Mouse (Mus musculus): ENCODE data around the gene Micu1. TPM values are rescaled to one million over a fixed set of nuclear protein-coding genes. Genes with fewer than 3 reads are reported as not detected.
A peak's percentile ranks its signal among the peaks of the same experiment; 100 is the strongest.

Gene Micu1
- polyA plus RNA-seq, 1 experiment from 2014 or later, result 83.8 TPM

DNA sequence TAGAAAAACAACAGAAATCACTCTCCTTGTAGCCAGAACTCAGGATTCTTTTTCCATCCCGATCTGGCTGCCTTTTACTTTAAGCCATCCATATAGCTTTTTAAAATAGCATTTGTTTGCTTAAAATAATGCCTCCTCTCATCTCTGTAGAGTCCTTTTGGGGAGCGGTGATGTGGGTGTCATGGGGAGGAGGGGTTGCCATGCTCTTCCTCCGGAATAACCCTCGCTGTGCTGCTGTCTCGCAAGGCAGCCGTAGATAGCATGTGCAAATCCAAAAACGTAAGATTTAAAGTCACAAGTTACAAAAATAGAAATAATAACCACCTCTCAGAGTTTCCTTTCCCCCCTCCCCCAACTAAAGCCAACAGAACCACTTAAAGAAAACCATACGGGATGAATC lies 139.2 kb downstream of the Micu1 start:
- H3K36me3 ChIP-seq, result no peaks in the 10 kb centered on the region; the same call in 1 of the 2 replicates
- no peak overlapping the region for H3K4me2 ChIP-seq
- WGBS, result 87% methylated on average over 8 of the region's 8 CpGs
- H3K4me3 ChIP-seq (replicated peaks), result no peak overlapping the region
- no peak for ATAC-seq (replicated peaks; ENCODE audit: low FRiP score)
- no peak overlapping the region for H3K27ac ChIP-seq
- H3K9ac ChIP-seq, result no peak overlapping the region
- H3K9me3 ChIP-seq (replicated peaks), result no peaks in the 10 kb centered on the region
- peaks cover 29% of the 10 kb centered on the region for H3K4me1 ChIP-seq
- H3K27me3 ChIP-seq, result no peaks in the 10 kb centered on the region

DNA sequence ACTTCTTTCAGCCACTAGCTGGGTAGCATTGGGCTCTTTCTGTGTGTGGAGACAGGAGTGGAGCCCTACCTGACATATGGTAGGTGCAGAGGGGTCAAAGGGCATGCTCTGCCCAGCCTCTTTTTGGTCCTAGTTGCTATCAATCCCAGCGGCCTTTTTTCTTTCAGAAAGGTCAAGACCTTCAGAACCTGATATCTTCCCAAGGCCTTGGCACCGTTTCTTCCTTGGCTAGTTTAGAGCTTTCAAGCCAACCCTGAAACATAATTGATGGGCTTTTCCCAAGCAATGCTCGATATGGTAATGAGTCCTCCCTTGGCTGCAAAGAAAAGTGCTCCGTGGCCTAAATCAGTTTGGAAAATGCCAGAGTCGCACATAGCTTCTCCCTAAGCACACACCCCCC lies 140.8 kb downstream of the Micu1 start:
- Histone ChIP-seq H3K4me2 (no peak overlapping the region), H3K36me3 (no peaks in the 10 kb centered on the region), H3K4me1 (peaks cover 29% of the 10 kb centered on the region), H3K4me3 (replicated peaks) (no peak overlapping the region), H3K9me3 (replicated peaks) (no peaks in the 10 kb centered on the region), H3K27ac (no peak overlapping the region), H3K9ac (no peak overlapping the region), H3K27me3 (no peaks in the 10 kb centered on the region)
- 24% methylated on average over 5 of the region's 5 CpGs for WGBS
- no peak for ATAC-seq (replicated peaks; ENCODE audit: low FRiP score)

DNA sequence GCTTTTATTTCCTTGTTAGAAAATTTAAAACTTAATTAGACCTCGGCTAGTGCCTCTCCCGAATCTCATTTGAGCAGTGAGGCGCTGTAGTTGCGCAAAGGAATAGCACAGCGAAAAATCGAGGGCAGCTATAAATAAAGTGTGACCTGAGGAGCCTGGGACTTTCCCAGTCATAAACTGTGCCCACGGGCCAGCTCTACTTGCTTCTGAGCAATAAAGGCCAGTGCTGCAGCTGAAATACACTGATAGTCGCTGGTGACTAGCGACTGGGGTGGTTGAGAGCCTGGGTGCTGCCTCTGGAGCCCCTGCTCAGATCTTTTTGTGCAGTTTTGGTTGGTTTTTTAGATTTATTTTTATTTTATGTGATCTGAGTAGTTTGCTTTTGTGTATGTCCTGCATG lies 142.4 kb downstream of the Micu1 start:
- Histone ChIP-seq H3K4me2 (no peak overlapping the region), H3K27ac (no peak overlapping the region), H3K9ac (no peak overlapping the region), H3K27me3 (no peaks in the 10 kb centered on the region), H3K9me3 (replicated peaks) (no peaks in the 10 kb centered on the region), H3K36me3 (no peaks in the 10 kb centered on the region), H3K4me3 (replicated peaks) (no peak overlapping the region), H3K4me1 (peaks cover 33% of the 10 kb centered on the region)
- 26% methylated on average over 9 of the region's 9 CpGs for WGBS
- no peak for ATAC-seq (replicated peaks; ENCODE audit: low FRiP score)

DNA sequence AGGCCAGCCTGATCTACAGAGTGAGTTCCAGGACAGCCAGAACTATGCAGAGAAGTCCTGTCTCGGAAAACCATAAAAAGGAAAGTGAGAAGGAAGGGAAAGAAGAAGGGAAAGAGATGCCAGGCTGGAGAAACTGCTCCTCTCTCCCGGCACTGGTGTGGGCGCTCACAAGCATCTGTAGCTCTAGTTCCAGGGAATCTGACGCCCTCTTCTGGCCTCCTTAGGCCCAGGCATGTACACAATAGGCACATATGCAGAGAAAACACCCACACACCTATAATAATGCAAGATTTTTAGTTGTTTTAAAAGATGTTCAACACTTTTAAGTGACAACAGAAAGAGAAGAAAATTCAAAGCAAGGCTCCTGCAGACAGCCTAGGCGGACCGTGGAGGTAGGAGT lies 144.1 kb downstream of the Micu1 start:
- H3K4me3 ChIP-seq (replicated peaks), result no peak overlapping the region
- ATAC-seq (replicated peaks; ENCODE audit: low FRiP score), result no peak
- WGBS, result 76% methylated on average over 6 of the region's 6 CpGs
- H3K9ac ChIP-seq, result no peak overlapping the region
- H3K27me3 ChIP-seq, result no peaks in the 10 kb centered on the region
- H3K4me1 ChIP-seq, result peaks cover 35% of the 10 kb centered on the region
- no peak overlapping the region for H3K4me2 ChIP-seq
- H3K9me3 ChIP-seq (replicated peaks), result no peaks in the 10 kb centered on the region
- H3K36me3 ChIP-seq, result no peaks in the 10 kb centered on the region
- H3K27ac ChIP-seq, result no peak overlapping the region

DNA sequence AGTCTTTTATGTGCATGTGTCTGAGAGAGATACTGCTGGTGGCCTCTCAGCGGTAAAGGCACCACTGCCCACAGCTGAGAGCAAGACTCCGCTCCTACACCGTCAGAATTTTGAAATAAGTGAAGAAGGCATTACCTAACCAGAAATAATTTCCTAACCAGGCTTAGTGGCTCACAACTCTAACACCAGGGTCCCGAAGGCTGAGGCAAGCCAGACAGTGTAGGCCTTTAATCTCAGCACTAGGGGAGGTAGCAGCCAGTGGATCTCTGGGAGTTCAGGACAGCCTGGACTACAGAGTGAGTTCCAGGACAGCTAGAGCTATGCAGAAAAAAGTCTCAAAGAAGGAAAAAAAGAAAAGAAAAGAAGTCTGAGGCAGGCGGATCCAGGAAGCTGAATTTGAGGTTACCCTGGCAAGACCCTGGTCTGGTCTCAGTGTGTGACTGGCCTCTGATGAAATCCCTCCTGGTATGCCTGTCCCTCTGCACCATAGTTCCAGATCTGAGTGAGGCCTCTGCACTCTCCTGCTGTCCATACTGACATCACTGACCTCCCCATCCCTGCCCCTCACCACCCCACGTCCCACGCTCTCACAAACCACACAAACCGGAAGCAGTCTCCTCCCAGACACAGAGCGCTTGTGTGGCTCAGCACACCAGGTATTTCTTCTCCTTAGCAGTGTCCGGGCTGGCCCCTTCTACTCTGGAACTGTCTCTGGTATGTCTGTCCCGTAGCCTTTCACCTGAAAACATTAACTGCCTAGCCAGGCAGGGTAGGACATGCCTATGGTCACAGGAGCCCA lies 146.0 kb downstream of the Micu1 start:
- Histone ChIP-seq H3K4me3 (replicated peaks) (no peak overlapping the region), H3K4me1 (peaks cover 31% of the 10 kb centered on the region), H3K9me3 (replicated peaks) (no peaks in the 10 kb centered on the region), H3K27ac (no peak overlapping the region), H3K36me3 (no peaks in the 10 kb centered on the region), H3K4me2 (no peak overlapping the region), H3K9ac (no peak overlapping the region), H3K27me3 (no peaks in the 10 kb centered on the region)
- WGBS, result 81% methylated on average over 11 of the region's 11 CpGs
- ATAC-seq (replicated peaks; ENCODE audit: low FRiP score), result peak; percentile 25; the same call in 1 of the 2 replicates

DNA sequence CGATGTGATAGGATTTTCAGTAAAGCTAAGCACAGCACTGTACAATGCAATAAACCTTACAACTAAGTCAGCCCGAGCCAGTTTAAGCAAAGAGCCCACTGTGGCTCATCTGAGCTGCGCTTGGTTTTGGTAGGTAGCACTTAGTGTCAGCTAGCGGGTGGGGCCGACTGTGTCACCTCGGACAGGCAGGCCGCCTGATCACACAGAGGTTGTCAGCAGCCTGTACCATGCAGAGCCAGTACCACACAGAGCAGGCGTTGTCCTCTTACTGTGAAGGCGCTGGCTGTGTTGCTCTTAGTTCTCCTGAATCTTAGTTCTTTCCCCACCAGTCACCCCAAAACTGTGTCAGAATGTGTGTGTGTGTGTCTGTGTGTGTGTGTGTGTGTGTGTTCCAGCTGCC lies 146.7 kb downstream of the Micu1 start:
- Histone ChIP-seq H3K27ac (no peak overlapping the region), H3K9me3 (replicated peaks) (no peaks in the 10 kb centered on the region), H3K4me3 (replicated peaks) (no peak overlapping the region), H3K36me3 (no peaks in the 10 kb centered on the region), H3K4me2 (no peak overlapping the region), H3K4me1 (peaks cover 25% of the 10 kb centered on the region), H3K27me3 (no peaks in the 10 kb centered on the region), H3K9ac (no peak overlapping the region)
- WGBS, result 68% methylated on average over 9 of the region's 9 CpGs
- ATAC-seq (replicated peaks; ENCODE audit: low FRiP score), result peak; percentile 70

DNA sequence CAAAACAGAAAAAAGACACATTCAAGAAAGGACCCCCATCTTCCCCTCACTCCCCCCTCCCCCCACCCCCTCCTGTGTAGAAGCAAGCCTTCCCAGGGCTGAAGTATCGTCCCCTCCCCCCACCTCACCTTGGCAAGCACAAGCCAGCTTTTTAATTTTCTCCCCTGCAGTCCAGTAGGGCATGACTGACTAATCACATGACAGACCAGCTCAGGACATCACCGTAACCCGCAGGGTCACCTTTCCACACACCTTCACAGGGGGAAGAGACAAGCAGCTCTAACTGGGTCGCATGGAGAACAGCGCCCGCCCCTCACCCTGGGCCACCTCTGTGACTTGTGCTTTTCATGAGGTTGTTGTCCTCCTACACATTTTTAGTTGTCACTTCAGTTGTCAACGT lies 147.1 kb downstream of the Micu1 start:
- 67% methylated on average over 7 of the region's 7 CpGs for WGBS
- H3K4me1 ChIP-seq, result peaks cover 21% of the 10 kb centered on the region
- no peaks in the 10 kb centered on the region for H3K36me3 ChIP-seq
- H3K9me3 ChIP-seq (replicated peaks), result no peaks in the 10 kb centered on the region
- no peak overlapping the region for H3K9ac ChIP-seq
- peak; percentile 60; the same call in 1 of the 2 replicates for ATAC-seq (replicated peaks; ENCODE audit: low FRiP score)
- no peaks in the 10 kb centered on the region for H3K27me3 ChIP-seq
- no peak overlapping the region for H3K27ac ChIP-seq
- H3K4me2 ChIP-seq, result no peak overlapping the region
- no peak overlapping the region for H3K4me3 ChIP-seq (replicated peaks)

DNA sequence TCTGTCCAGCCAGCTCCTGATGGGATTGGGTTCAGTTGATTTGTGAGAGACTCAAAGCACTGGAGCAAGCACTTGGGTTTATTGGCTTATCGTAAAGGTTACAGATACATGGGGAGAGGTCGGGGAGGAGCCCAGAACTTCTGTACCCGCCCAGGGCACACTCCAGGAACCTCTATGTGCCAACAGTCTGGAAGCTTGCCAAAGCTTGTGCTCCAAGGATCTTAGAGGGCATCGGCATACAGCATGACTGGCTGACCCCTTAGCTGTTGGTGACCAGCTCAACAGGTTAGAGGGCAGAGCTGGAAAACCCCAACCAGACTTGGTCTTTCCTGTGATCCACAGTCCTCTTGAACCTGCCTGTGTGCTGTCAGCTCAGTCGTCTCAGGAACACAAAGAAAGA lies 154.9 kb downstream of the Micu1 start:
- WGBS, result 77% methylated on average over 5 of the region's 5 CpGs

DNA sequence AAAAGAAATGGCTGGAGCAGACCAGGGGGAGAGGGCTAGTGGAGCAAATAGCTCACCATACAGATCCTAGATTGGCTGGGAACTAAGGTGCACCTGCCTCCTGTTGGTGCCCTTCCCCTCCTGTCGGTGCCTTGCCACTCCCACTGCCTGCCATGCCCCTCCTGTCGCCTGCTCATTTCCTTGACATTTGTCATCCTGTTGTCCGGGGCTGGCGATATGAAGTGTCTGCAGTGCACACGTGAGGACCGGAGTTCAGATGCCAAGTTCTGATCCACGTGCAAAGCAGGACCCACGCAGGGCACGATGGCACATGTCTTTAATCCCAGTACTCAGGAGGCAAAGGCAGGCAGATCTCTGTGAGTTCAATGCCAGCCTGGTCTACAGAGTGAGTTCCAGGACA lies 158.4 kb downstream of the Micu1 start:
- Histone ChIP-seq H3K4me1 (peaks cover 31% of the 10 kb centered on the region), H3K4me2 (no peak overlapping the region), H3K27me3 (no peaks in the 10 kb centered on the region), H3K9ac (no peak overlapping the region), H3K9me3 (replicated peaks) (no peaks in the 10 kb centered on the region), H3K4me3 (replicated peaks) (no peak overlapping the region), H3K27ac (no peak overlapping the region), H3K36me3 (peaks cover 4% of the 10 kb centered on the region; the same call in 1 of the 2 replicates)
- 67% methylated on average over 9 of the region's 9 CpGs for WGBS
- no peak for ATAC-seq (replicated peaks; ENCODE audit: low FRiP score)

More for the DNA sequence above, 154.9 kb downstream of the Micu1 start:
- Histone ChIP-seq H3K4me2 (no peak overlapping the region), H3K9me3 (replicated peaks) (no peaks in the 10 kb centered on the region), H3K36me3 (no peaks in the 10 kb centered on the region), H3K27me3 (no peaks in the 10 kb centered on the region), H3K9ac (no peak overlapping the region), H3K4me1 (0 out of 2 replicates have a peak, but pooled peaks cover 6% of the 10 kb centered on the region), H3K27ac (no peak overlapping the region), H3K4me3 (replicated peaks) (no peak overlapping the region)
- no peak for ATAC-seq (replicated peaks; ENCODE audit: low FRiP score)

DNA sequence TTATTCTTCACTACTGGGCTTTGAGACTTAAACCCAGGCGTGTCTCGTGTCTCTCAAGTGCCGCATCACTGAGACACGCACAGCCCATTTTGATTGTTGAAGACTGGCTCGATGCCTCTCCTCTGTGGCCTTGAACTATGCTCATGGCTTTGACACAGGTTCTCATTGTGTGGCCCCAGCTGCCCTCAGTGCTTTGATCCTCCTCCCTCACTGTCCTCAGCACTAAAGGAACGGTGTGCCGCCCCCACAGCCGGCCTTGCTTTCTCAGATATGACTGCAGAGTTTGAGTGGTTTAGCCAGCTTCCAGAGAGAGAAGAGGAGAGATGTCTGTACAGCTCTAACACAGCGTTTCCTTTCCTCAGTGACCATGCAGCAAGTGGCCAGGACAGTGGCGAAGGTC lies 158.9 kb downstream of the Micu1 start:
- WGBS, result 71% methylated on average over 10 of the region's 10 CpGs

DNA sequence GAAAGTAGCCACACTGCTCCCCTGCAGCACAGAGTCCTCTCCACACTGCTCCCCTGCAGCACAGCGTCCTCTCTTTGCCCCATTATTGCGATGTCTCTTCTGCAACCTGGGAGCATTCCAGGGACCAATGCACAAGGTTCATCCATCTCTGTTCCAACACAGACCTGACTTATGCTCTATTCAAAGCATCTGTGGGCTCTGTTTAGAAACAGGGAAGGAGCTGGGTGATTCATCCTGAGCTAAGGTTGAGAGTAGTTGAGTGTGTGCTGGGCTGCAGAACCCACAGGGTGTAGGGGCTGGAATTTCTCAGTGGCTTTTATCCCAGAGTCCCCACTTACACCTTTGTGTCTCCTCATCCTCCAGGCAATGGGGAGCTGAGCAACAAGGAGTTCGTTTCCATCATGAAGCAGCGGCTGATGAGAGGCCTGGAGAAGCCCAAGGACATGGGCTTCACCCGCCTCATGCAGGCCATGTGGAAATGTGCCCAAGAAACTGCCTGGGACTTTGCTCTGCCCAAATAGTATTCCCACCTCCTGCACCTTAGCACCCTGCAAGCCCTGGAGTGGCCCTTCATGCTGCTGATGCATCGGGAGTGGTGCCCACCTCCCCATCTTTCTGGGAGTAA lies 160.7 kb downstream of the Micu1 start:
- Histone ChIP-seq H3K4me2 (no peak overlapping the region), H3K36me3 (peaks cover 4% of the 10 kb centered on the region; the same call in 1 of the 2 replicates), H3K4me1 (peaks cover 31% of the 10 kb centered on the region), H3K27me3 (no peaks in the 10 kb centered on the region), H3K9ac (no peak overlapping the region), H3K27ac (peak overlapping the region; percentile 59; the same call in 1 of the 2 replicates), H3K9me3 (replicated peaks) (no peaks in the 10 kb centered on the region), H3K4me3 (replicated peaks) (no peak overlapping the region)
- 68% methylated on average over 6 of the region's 6 CpGs for WGBS
- ATAC-seq (replicated peaks; ENCODE audit: low FRiP score), result no peak

More for the DNA sequence above, 158.9 kb downstream of the Micu1 start:
- H3K9me3 ChIP-seq (replicated peaks), result no peaks in the 10 kb centered on the region
- no peak overlapping the region for H3K4me2 ChIP-seq
- no peak overlapping the region for H3K9ac ChIP-seq
- no peaks in the 10 kb centered on the region for H3K27me3 ChIP-seq
- H3K27ac ChIP-seq, result no peak overlapping the region
- no peak for ATAC-seq (replicated peaks; ENCODE audit: low FRiP score)
- H3K4me1 ChIP-seq, result peaks cover 31% of the 10 kb centered on the region
- H3K36me3 ChIP-seq, result peaks cover 4% of the 10 kb centered on the region; the same call in 1 of the 2 replicates
- no peak overlapping the region for H3K4me3 ChIP-seq (replicated peaks)

DNA sequence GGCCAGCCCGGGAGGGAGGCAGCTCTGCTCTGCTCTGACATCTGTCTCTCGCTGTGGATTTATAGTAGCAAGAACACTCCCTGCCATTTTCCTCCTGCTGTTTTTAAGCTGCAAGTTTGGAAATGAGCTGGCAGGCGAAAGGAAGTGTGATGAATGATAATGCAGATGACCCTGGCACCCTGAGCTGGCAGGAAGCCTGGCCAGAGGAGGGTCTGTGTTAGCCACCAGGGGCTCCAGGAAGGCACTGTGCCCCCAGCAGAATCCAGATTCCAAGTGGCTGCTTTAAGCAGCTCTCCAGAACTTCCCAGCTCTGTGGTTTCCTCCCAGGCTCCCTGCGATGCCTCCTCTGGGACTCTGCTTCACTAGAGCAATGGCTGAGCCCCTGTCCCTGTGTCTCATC lies 161.3 kb downstream of the Micu1 start:
- Histone ChIP-seq H3K36me3 (peaks cover 4% of the 10 kb centered on the region; the same call in 1 of the 2 replicates), H3K4me3 (replicated peaks) (no peak overlapping the region), H3K27ac (peak overlapping the region; percentile 59), H3K9me3 (replicated peaks) (no peaks in the 10 kb centered on the region), H3K9ac (no peak overlapping the region), H3K4me1 (peaks cover 31% of the 10 kb centered on the region), H3K27me3 (no peaks in the 10 kb centered on the region), H3K4me2 (no peak overlapping the region)
- no peak for ATAC-seq (replicated peaks; ENCODE audit: low FRiP score)
- WGBS, result 24% methylated on average over 4 of the region's 4 CpGs

All from kidney, embryonic 15.5 days (tissue).